Mouse (Mus musculus) embryonic facial prominence, embryonic 10.5 days (tissue): ENCODE measurements around the gene Thumpd2. TPM values are rescaled to one million over a fixed set of nuclear protein-coding genes. Genes with fewer than 3 reads are reported as not detected.

Source experiments
- DNase-seq: peaks from one replicate; pipeline ENCODE4 v3.0.0-alpha.2; 2017; ENCODE audit warnings: low spot score
- H3K27ac ChIP-seq: fragments of 300-500 bp; sonication (generic); replicated peaks from 2 replicates; pipeline ENCODE4 v1.5.1; 2016; ENCODE audit warnings: mild to moderate bottlenecking
- H3K27me3 ChIP-seq: fragments of 300-500 bp; sonication (generic); replicated peaks from 2 replicates; pipeline ENCODE4 v1.6.1; 2016; ENCODE audit warnings: low read depth, mild to moderate bottlenecking; ENCODE audit not compliant: poor library complexity, severe bottlenecking
- H3K36me3 ChIP-seq: fragments of 300-500 bp; sonication (generic); replicated peaks from 2 replicates; pipeline ENCODE4 v1.6.1; 2016; ENCODE audit warnings: mild to moderate bottlenecking, moderate library complexity
- H3K4me1 ChIP-seq: fragments of 300-500 bp; sonication (generic); 2 replicates; pipeline ENCODE4 v1.6.1; 2016
- H3K4me3 ChIP-seq: fragments of 300-500 bp; sonication (generic); 2 replicates; pipeline ENCODE4 v1.5.1; 2016; ENCODE audit warnings: mild to moderate bottlenecking, moderate library complexity
- H3K9me3 ChIP-seq: fragments of 300-500 bp; sonication (generic); 2 replicates; pipeline ENCODE4 v1.6.1; 2016; ENCODE audit warnings: mild to moderate bottlenecking
- WGBS: fragments of 180-500 bp; shearing (Covaris S2); methylation state at CpG from one replicate; pipeline ENCODE4 v1.1.7; 2016; 5-methylcytosine and 5-hydroxymethylcytosine counted together
- polyA plus RNA-seq: library from polyadenylated mRNA; unstranded; fragments of >200 nt; fragmentation: Nextera tagmentation; extraction: Ambion mirVana; gene quantifications from 2 replicates; pipeline ENCODE4 v1.2.1, GENCODE M21; 2016

Thumpd2 gene
- polyA plus RNA-seq, 1 experiment from 2014 or later = 14.4 TPM

DNA sequence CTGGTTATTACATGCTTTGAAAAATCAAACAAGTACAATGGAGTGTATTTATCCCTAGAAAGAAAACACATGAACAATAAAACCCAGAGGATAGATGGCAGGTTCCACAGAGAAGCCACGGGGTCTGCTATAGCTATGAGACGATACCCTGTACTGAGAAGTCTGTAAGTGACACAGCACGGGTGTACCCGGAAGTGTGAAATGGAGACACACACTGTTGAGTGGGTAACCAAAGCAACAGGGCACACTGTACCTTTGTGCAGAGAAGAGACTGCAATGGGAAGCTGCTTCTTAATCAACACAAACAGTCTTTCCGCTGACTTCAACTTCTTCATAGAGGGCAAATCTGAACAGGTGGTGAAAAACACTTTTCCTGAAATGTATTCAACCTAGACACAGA lies 9.4 kb downstream of the Thumpd2 start:
- DNase-seq = no peak
- Histone ChIP-seq H3K27ac (no peak overlapping the region), H3K36me3 (peaks cover 32% of the 10 kb centered on the region), H3K9me3 (no peaks in the 10 kb centered on the region), H3K4me1 (no peaks in the 10 kb centered on the region), H3K27me3 (no peaks in the 10 kb centered on the region), H3K4me3 (no peak overlapping the region)
- 93% methylated on average over 5 of the region's 5 CpGs for WGBS

DNA sequence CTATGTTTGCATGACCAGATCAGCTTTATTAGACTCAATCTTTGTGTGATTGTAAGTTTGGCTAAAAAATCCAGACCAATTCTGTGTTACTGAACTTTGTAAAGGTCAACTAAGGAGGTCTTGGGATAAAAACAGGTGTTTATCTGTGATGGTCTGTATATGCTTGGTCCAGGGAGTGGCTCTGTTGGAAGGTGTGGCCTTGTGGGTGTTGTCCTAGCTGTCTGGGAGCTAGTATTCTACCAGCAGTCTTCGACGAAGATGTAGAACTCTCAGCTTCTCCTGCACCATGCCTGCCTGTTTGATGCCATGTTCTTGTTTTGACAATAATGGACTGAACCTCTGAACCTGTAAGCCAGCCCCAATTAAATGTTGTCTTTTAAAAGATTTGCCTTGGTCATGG lies 11.6 kb downstream of the Thumpd2 start:
- DNase-seq = no peak
- Histone ChIP-seq H3K4me3 (no peak overlapping the region), H3K36me3 (peaks cover 45% of the 10 kb centered on the region), H3K9me3 (no peaks in the 10 kb centered on the region), H3K27me3 (no peaks in the 10 kb centered on the region), H3K4me1 (peaks cover 4% of the 10 kb centered on the region), H3K27ac (no peak overlapping the region)
- WGBS = 93% methylated on average over 2 of the region's 2 CpGs

DNA sequence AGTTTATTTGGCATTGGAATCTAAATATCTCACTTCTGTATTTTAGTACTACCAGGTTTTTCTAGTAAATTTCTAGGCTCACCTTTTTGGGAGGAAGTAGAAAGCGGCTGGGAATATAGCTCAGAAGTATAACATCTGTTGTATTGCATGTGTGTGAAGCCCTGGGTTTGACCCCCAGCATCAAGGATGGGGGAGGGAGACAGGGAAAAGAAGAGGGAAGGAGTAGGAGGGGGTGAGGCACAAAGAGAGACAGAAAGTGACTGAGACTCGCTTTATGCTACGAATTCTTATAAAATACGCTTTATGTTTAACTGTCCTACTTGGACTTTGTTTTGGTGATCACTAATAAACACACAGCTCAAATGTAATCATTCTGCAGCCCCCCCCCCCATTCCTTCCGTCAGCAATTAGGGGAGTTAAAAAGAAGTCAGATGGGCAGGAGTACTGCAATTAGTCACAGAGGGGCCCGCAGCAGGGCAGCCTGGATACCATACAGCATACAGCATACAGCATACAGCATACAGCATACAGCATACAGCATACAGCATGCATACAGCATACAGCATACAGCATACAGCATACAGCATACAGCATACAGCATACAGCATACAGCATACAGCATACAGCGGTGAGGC lies 16.8 kb downstream of the Thumpd2 start:
- peak; percentile 38 for DNase-seq
- H3K27ac ChIP-seq = peak overlapping the region; percentile 69
- H3K4me1 ChIP-seq = peaks cover 9% of the 10 kb centered on the region
- no peak overlapping the region for H3K4me3 ChIP-seq
- H3K36me3 ChIP-seq = peaks cover 60% of the 10 kb centered on the region
- 71% methylated on average over 7 of the region's 7 CpGs for WGBS
- no peaks in the 10 kb centered on the region for H3K27me3 ChIP-seq
- no peaks in the 10 kb centered on the region for H3K9me3 ChIP-seq

DNA sequence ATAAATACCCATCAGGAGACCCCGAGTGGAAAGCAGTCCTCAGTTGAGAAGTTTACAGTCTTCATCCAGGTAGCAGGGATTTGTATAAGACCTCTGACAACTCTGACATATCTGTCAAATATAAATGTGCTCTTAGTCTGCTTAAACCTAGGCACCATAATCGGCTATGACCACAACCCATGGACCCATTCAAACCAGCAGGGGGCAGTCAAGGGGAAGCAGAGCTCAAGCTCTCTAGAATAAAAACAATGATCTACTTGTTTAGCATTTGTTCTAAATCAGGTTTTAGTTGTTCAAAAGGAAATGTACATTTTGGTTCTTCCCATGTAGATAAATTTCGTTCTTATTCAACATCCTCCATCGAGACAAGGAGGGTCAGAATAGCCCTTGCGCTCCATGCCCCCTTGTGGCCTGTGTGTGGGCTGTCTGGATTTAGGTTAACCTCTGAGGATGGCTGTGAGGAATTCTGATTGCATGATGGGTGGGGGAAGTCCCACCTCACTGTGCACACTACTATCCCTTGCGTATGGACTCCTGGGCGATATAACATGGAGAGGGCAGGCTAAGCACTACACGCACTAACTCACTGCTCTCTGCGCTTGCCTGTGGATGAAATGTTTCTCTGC lies 19.2 kb downstream of the Thumpd2 start:
- 92% methylated on average over 9 of the region's 9 CpGs for WGBS
- Histone ChIP-seq H3K36me3 (peaks cover 64% of the 10 kb centered on the region), H3K4me3 (no peak overlapping the region), H3K27ac (no peak overlapping the region), H3K9me3 (no peaks in the 10 kb centered on the region), H3K27me3 (no peaks in the 10 kb centered on the region), H3K4me1 (peaks cover 9% of the 10 kb centered on the region)
- peak; percentile 23 for DNase-seq

DNA sequence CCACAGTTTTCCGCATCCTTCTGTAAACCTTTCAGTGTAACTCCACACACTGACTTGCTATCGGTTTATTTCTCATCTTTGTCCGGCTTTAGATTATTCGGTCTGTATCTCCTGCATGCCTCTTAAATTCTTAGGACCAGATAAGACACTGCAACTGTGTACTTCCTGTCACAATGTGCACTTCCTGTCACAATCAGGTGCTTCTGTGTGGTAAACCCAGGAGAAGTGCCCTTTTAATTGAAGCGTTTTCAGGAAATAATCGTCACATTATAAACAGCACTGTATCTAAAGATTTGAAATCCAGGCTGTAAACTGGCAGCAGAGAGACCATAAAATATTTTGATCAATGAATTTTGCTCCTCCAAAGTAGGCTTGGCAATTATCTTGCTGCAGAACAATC lies 19.8 kb downstream of the Thumpd2 start:
- peaks cover 9% of the 10 kb centered on the region for H3K4me1 ChIP-seq
- peaks cover 64% of the 10 kb centered on the region for H3K36me3 ChIP-seq
- H3K27ac ChIP-seq = no peak overlapping the region
- H3K9me3 ChIP-seq = no peaks in the 10 kb centered on the region
- 96% methylated on average over 6 of the region's 6 CpGs for WGBS
- no peak for DNase-seq
- no peaks in the 10 kb centered on the region for H3K27me3 ChIP-seq
- no peak overlapping the region for H3K4me3 ChIP-seq

DNA sequence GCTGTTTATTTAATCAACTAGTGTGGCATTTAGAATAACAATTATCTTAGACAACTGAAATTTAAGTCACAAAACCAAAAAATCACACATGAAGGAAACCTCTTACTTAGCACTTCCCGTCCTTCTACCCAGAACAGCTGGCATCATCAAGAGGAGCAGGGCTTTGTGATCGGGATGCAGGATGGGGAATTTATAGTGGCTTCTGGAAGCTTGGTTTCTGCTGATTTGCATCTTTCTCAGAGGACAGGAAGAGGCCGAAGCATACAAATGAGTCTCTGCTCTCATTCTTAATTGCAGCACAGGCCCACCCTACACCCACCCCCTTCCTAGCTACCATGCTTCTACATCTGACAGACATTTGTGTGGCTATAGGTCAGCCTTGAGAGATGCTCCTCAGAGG lies 20.5 kb downstream of the Thumpd2 start:
- H3K27me3 ChIP-seq = no peaks in the 10 kb centered on the region
- no peak for DNase-seq
- 91% methylated on average over 3 of the region's 3 CpGs for WGBS

DNA sequence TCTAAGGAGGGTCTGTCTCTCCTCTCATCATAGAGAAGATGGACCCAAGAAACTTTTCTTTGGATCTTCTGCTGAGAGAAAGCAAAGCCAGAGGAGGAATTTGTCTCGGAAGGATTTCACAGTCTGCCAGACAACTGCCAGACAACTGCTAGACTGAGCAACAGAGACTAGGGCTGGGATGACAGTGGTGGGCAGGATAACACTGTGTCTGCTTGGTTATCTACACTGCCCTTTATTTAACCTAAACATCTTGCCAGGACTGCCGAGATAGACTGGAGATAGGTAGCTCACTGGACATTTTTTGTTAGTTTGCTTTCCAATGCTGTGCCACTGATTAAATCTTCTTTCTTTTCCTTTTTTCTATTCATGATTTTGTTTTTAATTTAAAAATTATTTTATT lies 23.2 kb downstream of the Thumpd2 start:
- Histone ChIP-seq H3K36me3 (peaks cover 79% of the 10 kb centered on the region), H3K4me1 (no peaks in the 10 kb centered on the region), H3K27ac (no peak overlapping the region), H3K27me3 (no peaks in the 10 kb centered on the region), H3K4me3 (no peak overlapping the region), H3K9me3 (no peaks in the 10 kb centered on the region)
- DNase-seq = no peak
- 91% methylated on average over 2 of the region's 2 CpGs for WGBS

More for the DNA sequence above, 20.5 kb downstream of the Thumpd2 start:
- Histone ChIP-seq H3K4me3 (no peak overlapping the region), H3K4me1 (peaks cover 9% of the 10 kb centered on the region), H3K36me3 (peaks cover 65% of the 10 kb centered on the region), H3K9me3 (no peaks in the 10 kb centered on the region), H3K27ac (no peak overlapping the region)

DNA sequence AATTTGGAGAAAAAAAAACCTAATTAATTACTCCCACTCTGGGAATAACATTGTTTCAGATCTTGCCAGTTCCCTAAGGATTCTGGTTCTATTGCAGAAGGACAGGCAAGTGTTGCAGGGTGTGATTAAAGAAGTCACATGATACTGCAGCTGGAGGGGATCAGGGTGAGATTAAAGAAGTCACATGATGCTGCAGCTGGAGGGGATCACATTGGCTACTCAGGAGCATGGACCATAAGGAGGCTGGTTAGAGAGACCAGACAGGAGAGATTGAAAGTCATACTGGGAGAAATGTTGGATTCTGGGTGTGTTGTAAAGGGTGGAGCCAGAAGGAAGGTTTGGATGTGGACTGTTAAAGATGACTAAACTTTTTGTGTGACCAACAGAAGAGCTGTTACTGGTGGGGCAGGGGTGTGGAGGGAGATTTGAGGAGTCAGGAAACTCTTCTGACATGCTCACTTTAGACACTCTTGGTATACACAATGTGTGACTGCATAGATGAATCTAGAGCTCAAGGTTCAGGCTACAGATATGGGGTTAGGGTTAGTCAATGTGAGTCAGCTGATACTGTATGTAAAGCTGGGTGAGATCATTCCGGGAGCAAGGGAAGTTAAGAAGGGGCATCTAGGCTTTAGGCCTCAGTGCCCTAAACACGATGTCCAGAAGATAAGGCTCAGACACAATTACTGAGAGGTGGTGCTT lies 26.0 kb downstream of the Thumpd2 start:
- Histone ChIP-seq H3K27ac (no peak overlapping the region), H3K27me3 (no peaks in the 10 kb centered on the region), H3K4me1 (no peaks in the 10 kb centered on the region), H3K9me3 (no peaks in the 10 kb centered on the region), H3K4me3 (no peak overlapping the region), H3K36me3 (peaks cover 84% of the 10 kb centered on the region)
- no peak for DNase-seq
- WGBS = 91% methylated on average over 2 of the region's 2 CpGs

DNA sequence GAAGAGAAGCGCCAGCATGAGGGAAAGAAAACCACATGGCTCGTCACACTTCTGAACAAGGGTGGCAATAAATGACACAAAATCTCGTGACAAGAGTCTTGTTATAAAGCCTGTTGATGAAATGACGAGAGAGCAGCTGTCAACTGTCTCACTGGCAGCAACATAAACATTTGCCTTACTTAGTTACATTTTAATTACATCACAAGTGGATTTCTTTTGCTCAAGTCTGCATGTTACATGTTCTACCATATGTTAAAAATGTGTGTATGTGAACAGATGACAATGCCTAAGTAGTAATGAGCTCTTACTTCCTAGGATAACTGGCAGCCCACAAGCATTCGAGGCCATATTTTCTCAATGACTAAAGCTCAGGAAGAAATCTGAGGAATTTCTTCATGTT lies 29.5 kb downstream of the Thumpd2 start:
- DNase-seq = no peak
- no peaks in the 10 kb centered on the region for H3K27me3 ChIP-seq

DNA sequence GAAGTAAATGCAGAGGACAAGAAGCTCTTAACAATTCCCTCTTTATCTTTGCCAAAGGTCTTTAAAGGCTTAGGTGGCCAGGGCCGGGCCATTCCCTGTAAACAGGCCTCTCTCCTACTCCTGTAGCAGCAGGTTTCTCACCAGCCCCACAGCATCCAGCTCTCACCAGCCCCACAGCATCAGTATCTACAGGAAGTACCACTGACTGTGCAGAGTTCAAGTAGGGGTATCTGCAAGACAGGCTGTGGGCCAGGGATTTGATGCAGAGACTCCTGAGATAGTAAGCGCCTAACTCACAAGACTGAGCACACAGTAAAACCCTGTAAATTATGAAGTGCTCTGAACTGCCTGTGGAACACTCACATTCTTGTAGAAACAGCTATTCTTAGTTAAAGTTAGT lies 31.9 kb downstream of the Thumpd2 start:
- peaks cover 4% of the 10 kb centered on the region; the same call in 1 of the 2 replicates for H3K4me1 ChIP-seq
- H3K27me3 ChIP-seq = no peaks in the 10 kb centered on the region
- H3K9me3 ChIP-seq = no peaks in the 10 kb centered on the region
- H3K36me3 ChIP-seq = peaks cover 67% of the 10 kb centered on the region
- no peak overlapping the region for H3K27ac ChIP-seq
- 79% methylated on average over 2 of the region's 2 CpGs for WGBS
- H3K4me3 ChIP-seq = no peak overlapping the region
- DNase-seq = no peak

More for the DNA sequence above, 29.5 kb downstream of the Thumpd2 start:
- Histone ChIP-seq H3K27ac (no peak overlapping the region), H3K36me3 (peaks cover 73% of the 10 kb centered on the region), H3K4me3 (no peak overlapping the region), H3K4me1 (peaks cover 4% of the 10 kb centered on the region; the same call in 1 of the 2 replicates), H3K9me3 (no peaks in the 10 kb centered on the region)
- WGBS = 89% methylated on average over 5 of the region's 5 CpGs

DNA sequence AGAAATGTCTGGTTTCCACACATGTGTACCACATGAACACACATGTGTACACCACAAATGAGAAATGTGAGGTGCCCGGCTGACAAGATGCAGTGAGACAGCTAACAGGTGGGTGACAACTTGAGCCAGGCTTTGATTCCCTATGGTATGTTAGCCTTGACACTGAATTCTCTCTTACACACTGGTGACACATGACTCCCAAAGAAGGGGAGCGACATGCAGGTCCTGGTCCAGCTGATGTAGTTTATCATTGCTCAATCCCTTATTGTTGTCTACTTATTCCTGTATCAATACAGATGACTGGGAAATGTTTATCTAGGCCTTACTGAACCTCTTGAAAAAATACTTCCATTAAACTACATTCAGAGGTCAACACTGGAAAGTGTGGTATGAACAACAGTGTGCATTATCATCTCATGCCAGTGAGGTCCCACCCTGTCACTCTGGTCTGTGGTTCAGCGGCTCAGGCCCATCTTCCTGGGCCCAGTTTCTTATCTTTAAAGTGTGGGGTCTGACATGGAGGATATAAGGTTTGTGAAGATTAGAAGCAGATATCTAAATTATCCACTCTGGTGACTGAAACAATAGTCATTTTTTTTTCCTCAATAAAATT lies 32.9 kb downstream of the Thumpd2 start:
- DNase-seq = no peak
- Histone ChIP-seq H3K9me3 (no peaks in the 10 kb centered on the region), H3K36me3 (peaks cover 68% of the 10 kb centered on the region), H3K27ac (no peak overlapping the region), H3K4me3 (no peak overlapping the region), H3K4me1 (peaks cover 4% of the 10 kb centered on the region; the same call in 1 of the 2 replicates), H3K27me3 (no peaks in the 10 kb centered on the region)
- WGBS = 92% methylated on average over 3 of the region's 3 CpGs

DNA sequence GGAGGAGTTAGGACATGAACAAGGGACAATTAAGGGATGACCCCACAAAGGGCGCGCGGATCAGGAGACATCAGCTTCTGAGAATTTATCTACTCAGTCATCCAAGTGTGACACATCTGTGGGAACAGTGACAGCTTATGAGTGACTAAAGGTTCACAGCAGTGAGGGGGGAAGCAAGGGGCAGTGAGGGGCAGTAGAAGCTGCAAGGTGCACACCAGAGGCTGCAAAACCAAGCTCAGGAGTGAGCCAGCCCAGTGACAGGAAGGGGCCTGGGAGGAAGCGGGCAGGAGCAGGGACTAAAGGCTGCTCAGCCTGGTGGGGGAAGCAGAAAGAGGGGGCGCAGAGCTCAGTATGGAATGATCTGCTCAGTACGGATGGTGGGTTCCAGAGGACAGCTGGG lies 37.6 kb downstream of the Thumpd2 start:
- Histone ChIP-seq H3K27me3 (no peaks in the 10 kb centered on the region), H3K27ac (no peak overlapping the region), H3K4me3 (no peak overlapping the region), H3K4me1 (no peaks in the 10 kb centered on the region), H3K9me3 (no peaks in the 10 kb centered on the region), H3K36me3 (peaks cover 72% of the 10 kb centered on the region)
- WGBS = 94% methylated on average over 6 of the region's 6 CpGs
- no peak for DNase-seq
